Mouse (Mus musculus): Measurements from ENCODE around the gene Ric8b. TPM values are rescaled to one million over a fixed set of nuclear protein-coding genes. Genes with fewer than 3 reads are reported as not detected.

The Ric8b gene
- polyA plus RNA-seq, 1 experiment from 2014 or later, result 22.2 TPM

- Histone ChIP-seq H3K4me3 (ENCODE audit: low read depth, low read length) (no peak overlapping the region), H3K27me3 (ENCODE audit: control insufficient read depth, insufficient read depth, low read length) (no peaks in the 10 kb centered on the region), H3K4me1 (ENCODE audit: control insufficient read depth, insufficient read depth, low read length) (no peaks in the 10 kb centered on the region), H3K27ac (ENCODE audit: low read length) (peak overlapping the region; percentile 29; the same call in 1 of the 2 replicates), H3K9ac (replicated peaks; ENCODE audit: low read depth, low read length) (no peak overlapping the region), H3K4me2 (replicated peaks; ENCODE audit: low read depth, low read length) (no peak overlapping the region), H3K36me3 (ENCODE audit: control insufficient read depth, insufficient read depth, low read length) (peaks cover 10% of the 10 kb centered on the region; the same call in 1 of the 2 replicates), H3K9me3 (ENCODE audit: control insufficient read depth, low read depth, low read length) (no peaks in the 10 kb centered on the region)
- WGBS, result 64% methylated on average over 10 of the region's 10 CpGs
- ATAC-seq (ENCODE audit: insufficient number of reproducible peaks, insufficient read depth, low FRiP score, low read depth), result no peak
Measured at GRCm38 (mm10) chr10:84997571-84998224, 80.3 kb downstream of the Ric8b start.

DNA sequence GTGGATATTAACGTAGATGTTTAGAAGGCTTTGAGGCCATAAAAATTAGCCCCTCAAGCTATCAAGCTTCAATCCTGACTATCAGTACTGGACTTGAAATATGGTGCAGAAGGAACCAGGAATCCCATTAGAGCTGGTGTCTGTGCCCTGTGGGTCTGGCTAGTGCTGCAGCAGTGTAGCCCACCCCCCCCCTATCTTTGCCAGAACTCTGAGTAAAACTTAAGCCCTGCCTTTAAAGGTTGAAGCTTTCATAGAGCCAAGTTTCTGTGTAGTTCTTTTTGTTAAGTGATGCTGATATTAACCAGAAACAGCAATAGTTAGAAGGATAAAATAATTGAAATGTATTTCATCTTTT, 80.8 kb downstream of the Ric8b start:
- peaks cover 10% of the 10 kb centered on the region; the same call in 1 of the 2 replicates for H3K36me3 ChIP-seq (ENCODE audit: control insufficient read depth, insufficient read depth, low read length)
- no peak overlapping the region for H3K4me3 ChIP-seq (ENCODE audit: low read depth, low read length)
- H3K4me1 ChIP-seq (ENCODE audit: control insufficient read depth, insufficient read depth, low read length), result no peaks in the 10 kb centered on the region
- ATAC-seq (ENCODE audit: insufficient number of reproducible peaks, insufficient read depth, low FRiP score, low read depth), result no peak
- 59% methylated on average over 1 of the region's 1 CpGs for WGBS
- H3K4me2 ChIP-seq (replicated peaks; ENCODE audit: low read depth, low read length), result no peak overlapping the region
- H3K27ac ChIP-seq (ENCODE audit: low read length), result no peak overlapping the region; the same call in 1 of the 2 replicates
- no peaks in the 10 kb centered on the region for H3K9me3 ChIP-seq (ENCODE audit: control insufficient read depth, low read depth, low read length)
- no peak overlapping the region for H3K9ac ChIP-seq (replicated peaks; ENCODE audit: low read depth, low read length)
- H3K27me3 ChIP-seq (ENCODE audit: control insufficient read depth, insufficient read depth, low read length), result no peaks in the 10 kb centered on the region

DNA sequence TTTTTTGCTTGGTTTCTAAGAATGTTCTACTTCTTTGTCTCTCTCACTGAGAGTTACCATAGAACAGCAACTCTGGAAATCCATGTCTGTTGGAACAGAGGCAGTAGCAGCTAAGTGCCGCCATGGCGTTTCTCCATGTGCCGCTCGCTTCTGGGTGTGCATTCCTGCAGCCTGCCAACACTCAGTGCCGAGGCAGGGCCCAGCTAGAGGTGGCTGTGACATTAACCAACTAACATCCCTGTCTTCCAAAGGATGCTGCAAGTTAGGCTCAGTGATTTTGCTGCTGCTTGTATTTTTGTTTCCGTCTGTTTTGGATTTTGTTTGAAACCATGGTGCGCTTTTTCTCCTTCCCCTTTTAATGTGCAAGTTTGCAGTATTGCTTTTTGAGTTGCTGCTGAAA, 84.5 kb downstream of the Ric8b start:
- peaks cover 3% of the 10 kb centered on the region; the same call in 1 of the 2 replicates for H3K36me3 ChIP-seq (ENCODE audit: control insufficient read depth, insufficient read depth, low read length)
- no peak overlapping the region for H3K27ac ChIP-seq (ENCODE audit: low read length)
- H3K27me3 ChIP-seq (ENCODE audit: control insufficient read depth, insufficient read depth, low read length), result no peaks in the 10 kb centered on the region
- WGBS, result 89% methylated on average over 7 of the region's 7 CpGs
- H3K4me3 ChIP-seq (ENCODE audit: low read depth, low read length), result no peak overlapping the region
- H3K4me2 ChIP-seq (replicated peaks; ENCODE audit: low read depth, low read length), result no peak overlapping the region
- H3K9me3 ChIP-seq (ENCODE audit: control insufficient read depth, low read depth, low read length), result no peaks in the 10 kb centered on the region
- no peaks in the 10 kb centered on the region for H3K4me1 ChIP-seq (ENCODE audit: control insufficient read depth, insufficient read depth, low read length)
- no peak overlapping the region for H3K9ac ChIP-seq (replicated peaks; ENCODE audit: low read depth, low read length)
- ATAC-seq (ENCODE audit: insufficient number of reproducible peaks, insufficient read depth, low FRiP score, low read depth), result no peak

GRCm38 (mm10) chr10:85003190-85004026, 86.0 kb downstream of the Ric8b start:
- ATAC-seq (ENCODE audit: insufficient number of reproducible peaks, insufficient read depth, low FRiP score, low read depth), result no peak
- Histone ChIP-seq H3K36me3 (ENCODE audit: control insufficient read depth, insufficient read depth, low read length) (peaks cover 3% of the 10 kb centered on the region; the same call in 1 of the 2 replicates), H3K4me2 (replicated peaks; ENCODE audit: low read depth, low read length) (no peak overlapping the region)

DNA sequence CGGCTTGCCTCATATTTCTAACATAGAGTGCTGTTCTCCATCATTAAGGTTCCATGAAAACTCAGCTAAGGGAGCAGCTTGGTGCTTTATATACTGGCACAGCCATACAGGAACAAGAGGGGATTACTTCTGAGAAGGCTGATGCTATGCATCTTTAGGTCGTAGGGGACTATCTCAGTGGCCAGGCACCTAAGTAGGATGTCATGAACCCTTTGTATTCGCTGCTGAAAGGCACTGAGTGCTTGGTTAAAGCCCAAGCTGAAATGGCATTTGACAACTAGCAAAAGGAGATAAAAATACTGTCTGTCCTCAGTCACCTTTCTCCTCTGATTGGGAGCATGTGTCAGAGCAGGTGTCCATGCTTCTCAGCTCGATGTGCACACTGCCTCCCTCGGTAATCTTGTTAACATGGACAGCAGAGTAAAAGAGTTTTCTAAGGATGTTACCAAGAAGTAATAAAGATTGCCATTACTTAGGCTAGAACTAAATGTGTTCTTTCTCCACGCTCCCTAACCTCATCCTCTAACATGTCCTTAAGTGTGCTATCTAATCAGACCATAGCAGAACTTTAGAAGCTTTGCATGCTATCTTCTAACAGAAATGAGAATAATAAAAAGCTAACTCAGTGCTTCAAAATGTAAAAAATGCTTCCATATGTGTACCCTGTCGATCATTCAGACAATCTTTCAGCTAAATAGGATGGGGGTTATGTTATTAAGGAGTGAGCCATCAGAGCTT, 89.3 kb downstream of the Ric8b start:
- no peak for ATAC-seq (ENCODE audit: insufficient number of reproducible peaks, insufficient read depth, low FRiP score, low read depth)
- Histone ChIP-seq H3K27ac (ENCODE audit: low read length) (no peak overlapping the region), H3K27me3 (ENCODE audit: control insufficient read depth, insufficient read depth, low read length) (no peaks in the 10 kb centered on the region), H3K9me3 (ENCODE audit: control insufficient read depth, low read depth, low read length) (no peaks in the 10 kb centered on the region), H3K4me2 (replicated peaks; ENCODE audit: low read depth, low read length) (no peak overlapping the region), H3K9ac (replicated peaks; ENCODE audit: low read depth, low read length) (no peak overlapping the region), H3K36me3 (ENCODE audit: control insufficient read depth, insufficient read depth, low read length) (peaks cover 7% of the 10 kb centered on the region; the same call in 1 of the 2 replicates), H3K4me1 (ENCODE audit: control insufficient read depth, insufficient read depth, low read length) (no peaks in the 10 kb centered on the region), H3K4me3 (ENCODE audit: low read depth, low read length) (no peak overlapping the region)
- 81% methylated on average over 7 of the region's 7 CpGs for WGBS

More at GRCm38 (mm10) chr10:85003190-85004026, 86.0 kb downstream of the Ric8b start:
- Histone ChIP-seq H3K27ac (ENCODE audit: low read length) (no peak overlapping the region), H3K9ac (replicated peaks; ENCODE audit: low read depth, low read length) (no peak overlapping the region), H3K4me1 (ENCODE audit: control insufficient read depth, insufficient read depth, low read length) (no peaks in the 10 kb centered on the region), H3K27me3 (ENCODE audit: control insufficient read depth, insufficient read depth, low read length) (no peaks in the 10 kb centered on the region), H3K4me3 (ENCODE audit: low read depth, low read length) (no peak overlapping the region), H3K9me3 (ENCODE audit: control insufficient read depth, low read depth, low read length) (no peaks in the 10 kb centered on the region)
- 88% methylated on average over 7 of the region's 7 CpGs for WGBS

DNA sequence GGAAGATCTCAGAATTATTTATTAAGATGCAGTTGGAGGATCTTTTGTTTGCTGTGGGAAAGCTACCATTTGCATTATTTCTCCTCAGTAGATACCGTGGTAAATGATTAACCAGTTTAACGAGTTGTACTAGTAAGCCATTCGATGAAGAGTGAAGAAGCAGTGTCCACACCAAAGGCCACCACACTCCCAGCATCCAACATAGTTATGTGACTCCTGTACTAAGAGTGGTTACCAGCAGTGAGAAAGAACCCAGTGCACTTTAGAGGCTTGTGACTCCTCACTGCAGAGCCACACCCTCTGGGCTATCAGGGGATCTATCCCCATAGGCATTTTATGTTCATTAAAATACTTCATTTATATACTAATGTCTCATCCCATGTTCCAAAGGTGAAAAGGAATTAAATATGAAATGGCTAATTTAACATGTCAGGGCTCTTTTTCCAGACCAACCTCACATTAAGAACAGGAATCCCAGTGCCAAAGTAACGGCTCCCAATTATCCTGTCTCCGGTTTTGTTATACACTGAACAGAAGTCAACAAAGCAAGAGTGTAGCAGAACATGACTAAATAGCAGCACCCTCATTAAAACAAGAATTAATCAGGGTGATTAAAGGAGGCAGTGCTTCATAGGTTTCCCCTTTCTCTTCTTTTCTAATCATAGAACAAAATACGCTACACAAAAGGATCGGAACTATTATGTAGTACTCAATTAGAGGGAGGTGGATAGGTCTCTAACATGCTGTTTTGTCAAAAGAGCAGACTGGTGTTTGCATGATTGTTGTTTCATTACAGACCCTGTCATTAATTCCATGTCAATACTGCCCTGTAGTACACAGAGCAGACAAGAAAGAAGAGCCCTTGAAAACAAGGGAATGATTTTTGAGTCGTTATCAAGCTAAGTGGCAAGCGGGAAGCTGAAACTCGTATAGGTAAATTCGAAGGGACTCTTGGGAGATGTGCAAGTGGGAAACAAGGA, 90.7 kb downstream of the Ric8b start:
- H3K36me3 ChIP-seq (ENCODE audit: control insufficient read depth, insufficient read depth, low read length), result peaks cover 4% of the 10 kb centered on the region; the same call in 1 of the 2 replicates
- no peak overlapping the region for H3K27ac ChIP-seq (ENCODE audit: low read length)
- H3K27me3 ChIP-seq (ENCODE audit: control insufficient read depth, insufficient read depth, low read length), result no peaks in the 10 kb centered on the region
- H3K9ac ChIP-seq (replicated peaks; ENCODE audit: low read depth, low read length), result no peak overlapping the region
- no peaks in the 10 kb centered on the region for H3K4me1 ChIP-seq (ENCODE audit: control insufficient read depth, insufficient read depth, low read length)
- no peak for ATAC-seq (ENCODE audit: insufficient number of reproducible peaks, insufficient read depth, low FRiP score, low read depth)
- H3K9me3 ChIP-seq (ENCODE audit: control insufficient read depth, low read depth, low read length), result no peaks in the 10 kb centered on the region
- no peak overlapping the region for H3K4me3 ChIP-seq (ENCODE audit: low read depth, low read length)
- no peak overlapping the region for H3K4me2 ChIP-seq (replicated peaks; ENCODE audit: low read depth, low read length)
- 80% methylated on average over 11 of the region's 11 CpGs for WGBS

DNA sequence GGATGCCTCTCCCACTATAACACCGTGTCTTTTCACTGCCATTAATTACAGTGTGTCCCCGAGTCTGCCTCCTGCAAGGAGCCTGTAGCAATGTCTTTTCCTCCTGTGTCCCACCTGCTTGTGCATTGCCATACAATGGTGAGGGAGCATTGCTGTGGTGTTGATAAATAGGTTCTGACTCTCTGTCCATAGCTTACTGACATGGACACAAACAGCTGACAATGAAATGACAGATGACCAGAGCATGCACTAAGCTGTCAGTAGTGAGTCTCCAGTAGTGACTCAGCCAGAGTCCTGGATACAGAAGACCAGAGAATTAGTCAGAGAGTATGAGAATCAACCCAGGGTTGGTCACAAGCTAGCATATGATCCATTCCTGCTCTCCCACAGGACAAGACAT, 93.7 kb downstream of the Ric8b start:
- H3K27ac ChIP-seq (ENCODE audit: low read length), result no peak overlapping the region
- 85% methylated on average over 2 of the region's 2 CpGs for WGBS
- peaks cover 11% of the 10 kb centered on the region; the same call in 1 of the 2 replicates for H3K36me3 ChIP-seq (ENCODE audit: control insufficient read depth, insufficient read depth, low read length)
- no peak for ATAC-seq (ENCODE audit: insufficient number of reproducible peaks, insufficient read depth, low FRiP score, low read depth)
- H3K4me2 ChIP-seq (replicated peaks; ENCODE audit: low read depth, low read length), result no peak overlapping the region
- no peak overlapping the region for H3K9ac ChIP-seq (replicated peaks; ENCODE audit: low read depth, low read length)
- H3K4me3 ChIP-seq (ENCODE audit: low read depth, low read length), result no peak overlapping the region
- H3K4me1 ChIP-seq (ENCODE audit: control insufficient read depth, insufficient read depth, low read length), result no peaks in the 10 kb centered on the region
- no peaks in the 10 kb centered on the region for H3K27me3 ChIP-seq (ENCODE audit: control insufficient read depth, insufficient read depth, low read length)
- no peaks in the 10 kb centered on the region for H3K9me3 ChIP-seq (ENCODE audit: control insufficient read depth, low read depth, low read length)

Data from stomach, embryonic 14.5 days (tissue).